Mouse (Mus musculus) small intestine, adult 2 months (tissue): ENCODE data around the gene Ptpra. TPM values are rescaled to one million over a fixed set of nuclear protein-coding genes. Genes with fewer than 3 reads are reported as not detected.

ENCODE experiments used
- H3K27ac ChIP-seq: fragments of 200-500 bp; 2 replicates; pipeline ENCODE4 v1.5.1; 2012; ENCODE audit warnings: low read depth, low read length, control low read depth, inconsistent platforms; ENCODE audit not compliant: insufficient read depth
- H3K27me3 ChIP-seq: fragments of 200-500 bp; 2 replicates; pipeline ENCODE4 v1.6.1; 2012; ENCODE audit warnings: mild to moderate bottlenecking, moderate library complexity, low read length, inconsistent platforms; ENCODE audit not compliant: control insufficient read depth, insufficient read depth
- H3K36me3 ChIP-seq: fragments of 200-500 bp; 2 replicates; pipeline ENCODE4 v1.6.1; 2012; ENCODE audit warnings: mild to moderate bottlenecking, low read length, control low read depth, inconsistent platforms; ENCODE audit not compliant: control insufficient read depth, insufficient read depth
- H3K4me1 ChIP-seq: fragments of 200-500 bp; 2 replicates; pipeline ENCODE4 v1.6.1; 2012; ENCODE audit warnings: low read length, inconsistent platforms, mixed read lengths; ENCODE audit not compliant: control insufficient read depth, insufficient read depth, insufficient read length
- H3K4me3 ChIP-seq: fragments of 200-500 bp; 2 replicates; pipeline ENCODE4 v1.5.1; 2012; ENCODE audit warnings: low read depth, mild to moderate bottlenecking, control low read depth, inconsistent platforms, low read length, moderate library complexity
- CTCF ChIP-seq: fragments of 200-500 bp; IDR thresholded peaks from 2 replicates; pipeline ENCODE4 v1.5.1; 2012; ENCODE audit warnings: low read depth, mild to moderate bottlenecking, control low read depth, inconsistent platforms, low read length, moderate library complexity, mixed read lengths; ENCODE audit not compliant: insufficient replicate concordance, insufficient read length; ENCODE audit errors: extremely low read depth
- POLR2A ChIP-seq: fragments of 200-500 bp; IDR thresholded peaks from 2 replicates; pipeline ENCODE4 v1.6.1; 2012; ENCODE audit warnings: low read depth, mild to moderate bottlenecking, control low read depth, inconsistent platforms, low read length, moderate library complexity
- WGBS: fragments of 180-500 bp; shearing (Covaris S2); methylation state at CpG from one replicate; pipeline ENCODE4 v1.1.7; 2018; 5-methylcytosine and 5-hydroxymethylcytosine counted together
- polyA plus RNA-seq: library from polyadenylated mRNA; depleted of rRNA; stranded (reverse); fragments of >200 nt; gene quantifications from 2 replicates; pipeline ENCODE4 v1.2.3, GENCODE M21; 2012

The Ptpra gene
- polyA plus RNA-seq, 1 experiment, result 21.8 TPM

DNA sequence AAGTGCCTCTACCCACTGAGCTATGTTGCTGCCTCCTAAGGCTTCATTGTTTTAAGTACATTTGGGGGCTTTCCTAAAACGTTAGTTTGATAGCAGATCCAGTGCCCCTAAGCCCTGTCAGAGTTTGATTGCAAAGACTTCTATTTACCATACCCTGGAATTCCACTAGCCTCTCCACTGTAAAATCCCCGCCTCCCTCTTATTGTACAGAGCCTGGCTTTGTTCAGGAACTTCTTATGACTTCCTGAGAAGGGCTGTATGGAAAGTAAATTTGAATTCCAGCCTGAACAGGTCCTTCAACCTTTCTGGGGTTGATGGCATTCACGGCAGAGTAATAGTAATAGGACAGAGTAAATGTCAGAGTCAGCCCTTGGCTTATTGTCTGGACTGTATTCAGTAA, 86.8 kb downstream of the Ptpra start:
- TF ChIP-seq CTCF (no peak), POLR2A (no peak)
- peaks cover 30% of the 10 kb centered on the region for H3K36me3 ChIP-seq
- 81% methylated on average over 3 of the region's 3 CpGs for WGBS
- no peaks in the 10 kb centered on the region for H3K27me3 ChIP-seq
- H3K27ac ChIP-seq, result no peak overlapping the region
- H3K4me3 ChIP-seq, result no peak overlapping the region
- no peaks in the 10 kb centered on the region for H3K4me1 ChIP-seq

DNA sequence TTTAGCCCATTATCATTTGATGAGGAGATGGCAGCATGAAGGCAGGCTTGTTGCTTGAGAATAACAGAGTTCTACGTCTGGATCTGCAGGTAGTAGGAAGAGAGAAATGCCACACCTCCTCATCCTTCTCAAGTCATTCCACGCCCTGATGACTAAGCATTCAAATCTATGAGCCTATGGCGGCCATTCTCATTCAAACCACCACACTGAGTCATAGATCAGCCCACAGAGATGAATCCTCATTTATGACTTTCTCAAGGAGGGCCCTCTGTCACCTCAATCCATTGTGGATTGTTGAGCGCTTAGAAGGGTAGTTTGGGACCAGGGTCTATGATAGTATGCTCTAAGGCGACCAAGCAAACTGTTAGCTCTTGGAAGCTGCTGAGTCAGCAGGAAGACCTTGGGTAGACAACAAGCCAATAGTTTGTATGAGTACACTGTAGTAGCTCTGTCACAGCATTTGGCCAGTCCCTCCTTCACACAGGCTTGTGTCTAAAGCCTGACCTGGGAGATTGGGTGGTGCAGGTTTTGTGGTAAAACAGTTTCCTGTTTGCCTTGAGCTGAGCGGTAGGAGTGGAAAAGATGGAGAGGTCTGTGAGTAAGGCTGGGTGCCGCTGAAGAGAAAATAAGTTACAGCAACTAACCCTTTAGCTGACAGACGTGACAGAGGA, 88.9 kb downstream of the Ptpra start:
- Histone ChIP-seq H3K27me3 (no peaks in the 10 kb centered on the region), H3K36me3 (peaks cover 37% of the 10 kb centered on the region), H3K27ac (no peak overlapping the region), H3K4me1 (no peaks in the 10 kb centered on the region), H3K4me3 (no peak overlapping the region)
- 89% methylated on average over 8 of the region's 8 CpGs for WGBS
- no peak for TF ChIP-seq POLR2A
- TF ChIP-seq CTCF, result no peak

DNA sequence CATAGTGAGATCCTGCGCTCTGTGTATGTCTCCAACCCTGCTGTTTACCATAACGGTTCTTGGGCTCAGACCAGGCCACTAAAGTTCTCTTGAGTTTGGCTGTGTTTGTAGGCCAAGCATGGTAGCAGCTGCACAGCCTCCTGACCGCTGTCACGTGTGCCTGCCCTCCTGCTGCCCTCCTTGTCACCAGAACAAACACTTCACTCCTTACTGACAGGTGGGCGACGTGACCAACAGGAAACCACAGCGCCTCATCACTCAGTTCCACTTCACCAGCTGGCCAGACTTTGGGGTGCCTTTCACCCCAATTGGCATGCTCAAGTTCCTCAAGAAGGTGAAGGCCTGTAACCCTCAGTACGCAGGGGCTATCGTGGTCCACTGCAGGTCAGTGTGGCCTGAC, 90.2 kb downstream of the Ptpra start:
- WGBS, result 86% methylated on average over 9 of the region's 9 CpGs
- Histone ChIP-seq H3K4me1 (no peaks in the 10 kb centered on the region), H3K27ac (no peak overlapping the region), H3K36me3 (peaks cover 44% of the 10 kb centered on the region), H3K4me3 (no peak overlapping the region), H3K27me3 (no peaks in the 10 kb centered on the region)
- TF ChIP-seq CTCF, result no peak
- TF ChIP-seq POLR2A, result no peak

DNA sequence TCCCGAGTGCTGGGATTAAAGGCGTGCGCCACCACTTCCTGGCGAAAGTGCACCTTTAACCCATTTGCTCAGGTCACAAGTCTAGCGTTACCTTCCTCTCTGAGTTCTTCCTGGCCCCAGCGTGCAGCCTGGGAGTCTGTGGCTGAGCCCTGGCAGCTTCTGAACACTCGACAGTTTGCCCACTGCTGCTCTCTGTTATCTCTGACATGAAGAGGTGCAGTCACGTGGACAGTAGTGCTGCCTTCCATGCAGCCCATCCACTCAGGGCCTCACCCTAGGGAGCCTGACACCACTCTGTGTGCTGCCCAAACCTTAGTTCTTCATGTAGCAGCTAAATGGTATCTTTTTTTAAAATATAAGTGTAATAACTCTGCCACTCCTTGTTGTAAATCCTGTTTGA, 96.9 kb downstream of the Ptpra start:
- TF ChIP-seq CTCF (no peak), POLR2A (no peak)
- H3K4me1 ChIP-seq, result no peaks in the 10 kb centered on the region
- WGBS, result 89% methylated on average over 8 of the region's 8 CpGs
- no peak overlapping the region for H3K4me3 ChIP-seq
- H3K27ac ChIP-seq, result no peak overlapping the region
- H3K36me3 ChIP-seq, result peaks cover 50% of the 10 kb centered on the region
- H3K27me3 ChIP-seq, result no peaks in the 10 kb centered on the region

DNA sequence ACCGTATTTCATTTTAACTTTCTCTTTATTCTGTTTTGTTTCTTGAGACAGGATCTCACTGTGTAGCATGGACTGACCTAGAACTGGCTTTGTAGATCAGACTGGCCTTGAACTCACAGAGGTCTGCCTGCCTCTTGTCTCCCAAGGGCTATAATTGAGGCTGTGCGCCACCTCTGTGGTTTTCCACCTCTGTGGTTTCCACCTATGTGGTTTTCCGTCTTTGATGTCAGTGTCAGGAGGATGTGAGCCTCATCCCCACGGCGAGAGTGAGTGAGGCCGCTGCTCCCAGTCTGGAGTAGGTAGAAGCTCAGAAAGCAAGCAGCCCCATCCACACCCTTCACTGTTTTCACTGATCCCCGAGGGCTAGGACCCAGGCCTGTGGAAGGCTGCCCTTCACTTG, 104.8 kb downstream of the Ptpra start:
- TF ChIP-seq POLR2A (no peak), CTCF (no peak)
- H3K27ac ChIP-seq, result no peak overlapping the region
- no peaks in the 10 kb centered on the region for H3K27me3 ChIP-seq
- H3K4me3 ChIP-seq, result no peak overlapping the region
- H3K4me1 ChIP-seq, result no peaks in the 10 kb centered on the region
- peaks cover 22% of the 10 kb centered on the region for H3K36me3 ChIP-seq
- 85% methylated on average over 7 of the region's 7 CpGs for WGBS

DNA sequence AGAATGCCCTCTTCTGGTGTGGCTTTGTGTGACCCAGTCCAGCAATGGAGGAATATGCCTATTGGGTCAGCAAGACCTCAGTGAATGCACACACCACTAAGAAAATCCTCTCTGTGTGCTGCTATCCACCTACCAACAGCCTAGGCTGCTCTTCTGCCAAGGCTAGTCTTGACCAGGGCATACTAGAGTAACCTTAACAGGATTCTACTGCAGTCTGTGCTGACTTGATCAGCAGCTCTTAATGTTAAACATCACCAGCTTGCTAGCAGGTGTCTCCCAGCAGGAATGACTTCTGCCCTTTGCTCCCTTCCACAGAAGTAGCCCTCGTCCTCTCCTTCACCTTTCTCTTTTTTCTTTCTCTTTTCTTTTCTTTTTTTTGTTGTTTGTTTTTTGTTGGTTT, 106.2 kb downstream of the Ptpra start:
- H3K27me3 ChIP-seq, result no peaks in the 10 kb centered on the region
- no peak overlapping the region for H3K27ac ChIP-seq
- no peaks in the 10 kb centered on the region for H3K4me1 ChIP-seq
- WGBS, result 41% methylated on average over 1 of the region's 1 CpGs
- no peak for TF ChIP-seq CTCF
- no peak for TF ChIP-seq POLR2A
- no peak overlapping the region for H3K4me3 ChIP-seq
- H3K36me3 ChIP-seq, result peaks cover 17% of the 10 kb centered on the region

DNA sequence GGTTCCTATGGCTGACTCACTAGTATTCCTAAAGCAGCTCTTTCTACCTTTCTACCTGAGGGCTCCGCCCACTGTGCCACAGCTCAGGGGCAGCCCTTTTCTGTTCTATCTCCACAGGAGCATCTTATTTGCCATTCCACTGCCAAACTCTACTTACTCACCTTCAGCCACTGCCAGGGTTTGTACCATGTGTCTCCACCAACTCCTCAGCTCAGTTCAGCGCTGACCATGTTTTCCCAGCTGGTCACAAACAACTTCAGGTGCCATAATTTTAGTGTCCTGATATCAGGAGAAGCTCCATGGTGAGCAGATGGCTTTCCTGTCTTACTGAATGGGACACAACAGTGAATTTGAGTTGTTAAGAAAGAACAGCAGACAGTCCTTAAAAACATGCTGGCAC, 107.4 kb downstream of the Ptpra start:
- H3K36me3 ChIP-seq, result peaks cover 10% of the 10 kb centered on the region
- TF ChIP-seq CTCF (no peak), POLR2A (no peak)
- H3K27me3 ChIP-seq, result no peaks in the 10 kb centered on the region
- no peak overlapping the region for H3K27ac ChIP-seq
- H3K4me1 ChIP-seq, result no peaks in the 10 kb centered on the region
- 98% methylated on average over 2 of the region's 2 CpGs for WGBS
- no peak overlapping the region for H3K4me3 ChIP-seq
